Mouse (Mus musculus): ENCODE measurements around the gene Arhgef2.
A peak's percentile ranks its signal among the peaks of the same experiment; 100 is the strongest.
"Not testable (repeated sequence)": the region's sequence is repeated elsewhere in the genome, so short reads cannot be mapped to it uniquely, and the experiment has no call there.

Arhgef2 gene

DNA sequence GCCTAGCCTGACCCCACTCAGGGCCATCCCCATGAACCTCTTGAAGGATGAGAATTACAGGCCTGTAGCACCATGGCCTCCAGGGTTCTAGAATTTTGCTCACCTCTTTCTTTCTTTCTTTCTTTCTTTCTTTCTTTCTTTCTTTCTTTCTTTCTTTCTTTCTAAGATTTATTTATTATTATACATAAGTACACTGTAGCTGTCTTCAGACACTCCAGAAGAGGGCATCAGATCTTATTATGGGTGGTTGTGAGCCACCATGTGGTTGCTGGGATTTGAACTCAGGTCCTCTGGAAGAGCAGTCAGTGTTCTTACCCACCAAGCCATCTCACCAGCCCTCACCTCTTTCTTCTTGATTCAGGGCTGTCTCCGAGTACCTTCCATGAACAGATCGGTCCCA lies at the start of gene Arhgef2:
TSS of gene Arhgef2 (plus strand) at position 301 of the 400 bp plus-strand sequence.
- DNase-seq, result not testable (repeated sequence)

DNA sequence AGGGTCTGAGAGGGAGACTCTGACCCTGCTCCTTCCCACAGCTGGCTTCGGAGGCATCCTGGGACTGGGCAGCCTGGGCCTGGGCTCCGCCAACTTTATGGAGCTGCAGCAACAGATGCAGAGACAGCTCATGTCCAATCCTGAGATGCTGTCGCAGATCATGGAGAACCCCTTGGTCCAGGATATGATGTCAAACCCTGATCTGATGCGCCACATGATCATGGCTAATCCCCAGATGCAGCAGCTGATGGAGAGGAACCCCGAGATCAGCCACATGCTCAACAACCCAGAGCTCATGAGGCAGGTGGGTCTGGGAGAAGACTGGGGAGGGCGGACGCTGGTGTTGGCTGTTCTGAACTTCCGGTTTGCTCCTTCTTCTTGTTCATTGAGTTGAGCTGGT lies 49.1 kb upstream of the Arhgef2 start:
- DNase-seq, result no peak

DNA sequence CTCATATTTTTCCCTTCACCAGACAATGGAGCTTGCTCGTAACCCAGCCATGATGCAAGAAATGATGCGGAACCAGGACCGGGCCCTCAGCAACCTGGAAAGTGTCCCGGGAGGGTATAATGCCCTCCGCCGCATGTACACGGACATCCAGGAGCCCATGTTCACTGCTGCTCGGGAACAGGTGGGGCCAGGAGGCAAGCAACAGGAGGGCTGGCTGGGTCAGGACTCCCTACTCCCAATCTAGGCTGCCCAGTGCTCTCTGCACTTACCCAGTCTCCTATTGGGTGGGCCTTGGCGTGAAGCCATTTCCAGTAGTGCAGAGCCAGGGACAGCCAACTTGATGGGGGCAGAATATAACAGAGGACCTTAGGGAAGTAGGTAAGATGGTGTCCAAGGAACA lies 46.2 kb upstream of the Arhgef2 start:
- DNase-seq, result no peak

DNA sequence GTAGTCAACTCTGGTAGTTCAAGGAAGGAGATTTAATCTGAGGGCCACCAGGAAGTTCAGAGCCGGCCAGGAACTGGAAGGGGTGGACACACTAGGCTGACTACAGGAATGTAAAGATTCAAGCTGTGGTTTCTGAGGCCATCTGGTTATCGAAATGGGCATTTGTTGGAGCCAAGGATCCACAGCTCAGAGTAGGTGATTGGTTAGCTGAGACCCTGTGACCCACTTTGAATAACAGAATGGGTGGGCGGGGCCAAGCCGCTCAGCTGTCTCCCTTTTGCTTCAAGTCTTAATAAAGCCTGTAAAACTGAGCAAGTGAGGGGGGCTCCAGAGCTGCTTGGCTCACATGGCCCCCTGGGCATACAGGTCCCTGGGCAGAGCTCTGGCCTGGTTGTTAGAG lies 43.8 kb upstream of the Arhgef2 start:
- peak; percentile 71 for DNase-seq

DNA sequence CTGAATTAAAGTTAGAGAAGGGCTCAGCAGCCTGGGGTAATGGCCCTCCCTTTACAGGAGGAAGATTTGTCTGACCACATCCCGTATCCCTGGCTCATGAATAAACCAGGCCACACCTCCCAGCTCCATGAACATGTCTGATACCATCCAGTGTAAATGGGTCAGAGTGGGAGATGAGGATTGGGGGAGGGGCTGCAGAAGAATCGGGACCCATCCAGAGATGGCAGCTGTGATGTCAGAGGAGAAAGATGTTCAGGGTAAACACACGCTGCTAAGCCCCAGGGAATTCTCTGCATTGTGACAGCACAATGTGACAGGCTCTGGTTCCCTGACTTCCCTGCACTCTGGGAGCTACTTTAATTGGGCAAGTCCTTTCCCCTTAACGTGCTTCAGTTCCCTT lies 42.3 kb upstream of the Arhgef2 start:
- DNase-seq, result peak; percentile 90

DNA sequence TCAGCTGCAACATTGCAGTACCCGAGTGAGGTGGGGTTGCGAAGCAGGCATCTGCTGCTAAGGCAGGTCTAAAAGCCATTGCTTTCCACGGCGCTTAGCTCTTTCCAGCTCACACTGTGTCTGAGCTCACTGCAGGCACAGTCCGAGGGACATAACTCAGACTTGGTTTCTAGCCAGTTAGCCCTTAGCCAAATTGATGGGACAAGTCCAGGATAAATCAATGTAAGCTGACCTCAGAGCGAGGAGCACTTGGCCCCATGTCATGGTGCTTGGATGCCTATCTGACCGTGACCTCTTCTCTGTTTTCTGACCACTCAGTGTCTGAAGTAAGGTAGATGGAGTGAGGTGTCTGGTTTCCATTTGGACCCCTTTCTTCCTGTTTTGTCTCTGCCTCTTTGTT lies 41.8 kb upstream of the Arhgef2 start:
- no peak for DNase-seq

DNA sequence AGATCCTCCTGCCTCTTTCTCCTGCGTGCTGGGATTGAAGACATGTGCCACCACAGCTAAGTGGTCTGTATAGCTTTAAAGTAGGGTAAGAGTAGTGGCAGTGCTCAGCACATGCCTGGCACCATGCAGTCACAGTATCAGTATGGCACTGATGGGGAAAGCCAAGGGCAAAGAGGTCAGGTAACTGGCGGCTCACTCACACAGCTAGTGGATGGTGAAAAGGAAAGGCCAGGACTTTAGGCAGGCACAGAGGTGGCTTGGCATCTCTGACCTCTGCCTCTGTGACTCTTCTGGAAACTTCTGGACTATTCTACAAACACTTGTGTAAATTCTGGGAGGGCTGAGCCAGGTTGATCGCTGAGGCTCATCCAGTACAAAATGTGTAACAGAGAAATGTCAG lies 39.6 kb upstream of the Arhgef2 start:
- DNase-seq, result no peak

DNA sequence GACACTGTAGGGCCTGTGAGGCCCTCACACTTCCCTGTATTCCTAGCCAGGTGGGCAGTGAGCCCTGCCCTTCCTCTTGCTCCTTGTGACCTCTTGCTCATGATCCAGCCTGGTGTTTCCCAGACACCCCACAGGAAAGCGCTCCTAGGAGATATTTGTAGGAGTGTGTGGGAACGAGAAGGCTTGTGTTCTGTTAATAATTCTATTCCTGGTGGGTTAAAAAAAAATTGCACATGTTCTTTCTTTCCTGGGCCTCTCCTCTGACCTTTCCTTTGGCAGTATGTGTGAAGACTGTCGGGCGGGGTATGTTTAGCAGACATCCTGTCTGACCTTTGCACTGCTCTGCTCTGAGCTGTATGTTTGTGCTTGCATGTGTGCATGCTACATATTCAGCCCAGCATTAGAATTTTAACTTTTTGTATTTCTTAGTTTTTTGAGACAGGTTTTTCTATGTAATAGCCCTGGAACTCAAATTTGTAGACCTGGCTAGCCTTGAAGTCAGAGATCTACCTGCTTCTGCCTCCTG lies 39.2 kb upstream of the Arhgef2 start:
- DNase-seq, result no peak

DNA sequence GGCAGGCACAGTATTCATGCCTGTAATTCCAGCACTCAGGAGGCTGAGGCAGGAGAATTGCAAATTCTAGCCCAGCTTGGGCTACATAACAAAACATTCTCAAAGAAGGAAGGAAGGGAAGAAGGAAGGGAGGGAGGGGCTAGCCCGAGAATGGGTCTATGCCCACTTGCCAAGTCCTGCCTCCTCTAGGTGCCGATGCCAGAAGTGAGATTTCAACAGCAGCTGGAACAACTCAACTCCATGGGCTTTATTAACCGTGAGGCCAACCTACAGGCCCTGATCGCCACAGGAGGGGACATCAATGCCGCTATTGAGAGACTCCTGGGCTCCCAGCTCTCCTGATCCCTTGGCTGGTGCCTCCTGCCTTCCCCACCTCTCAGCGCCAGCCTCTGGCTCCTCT lies 37.9 kb upstream of the Arhgef2 start:
- DNase-seq, result no peak

DNA sequence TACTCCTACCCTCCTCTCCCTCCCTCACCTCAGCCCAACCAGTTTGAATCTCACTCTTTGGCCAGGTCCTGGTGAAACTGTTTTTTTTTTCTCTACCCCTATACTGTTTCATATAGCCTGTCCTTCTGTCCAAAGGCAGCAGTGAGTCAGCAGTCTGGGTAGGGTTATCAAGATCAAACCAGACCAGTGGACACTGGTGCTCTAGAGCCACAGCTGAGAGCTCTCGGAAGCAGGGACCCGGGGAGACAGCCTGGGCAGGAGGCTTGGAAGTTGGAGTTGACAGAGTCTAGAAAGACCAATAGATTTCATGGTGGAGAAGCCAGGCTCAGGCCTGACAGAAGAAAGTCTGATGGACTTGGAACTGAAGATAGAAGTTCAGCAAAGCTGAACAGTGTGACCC lies 37.2 kb upstream of the Arhgef2 start:
- DNase-seq, result no peak

DNA sequence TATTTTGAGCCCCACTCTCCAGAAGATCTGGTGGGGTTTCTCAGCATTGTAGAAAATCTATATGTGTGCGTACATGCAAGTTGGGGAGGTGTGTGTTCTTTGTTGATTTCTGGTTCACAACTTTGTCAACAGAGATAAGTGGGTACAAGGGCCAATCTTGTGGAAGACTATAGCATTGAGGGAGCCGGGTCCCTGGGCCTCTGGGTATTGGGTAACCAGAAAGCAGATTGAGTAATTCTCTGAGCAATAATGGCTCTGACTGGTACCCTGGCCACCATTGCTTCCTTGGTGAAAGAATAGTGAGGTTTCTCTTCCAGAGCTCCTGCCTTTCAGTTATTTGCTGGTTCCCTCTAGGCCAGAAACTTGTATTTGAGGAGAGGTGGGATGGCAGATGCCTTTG lies 36.7 kb upstream of the Arhgef2 start:
- DNase-seq, result no peak

DNA sequence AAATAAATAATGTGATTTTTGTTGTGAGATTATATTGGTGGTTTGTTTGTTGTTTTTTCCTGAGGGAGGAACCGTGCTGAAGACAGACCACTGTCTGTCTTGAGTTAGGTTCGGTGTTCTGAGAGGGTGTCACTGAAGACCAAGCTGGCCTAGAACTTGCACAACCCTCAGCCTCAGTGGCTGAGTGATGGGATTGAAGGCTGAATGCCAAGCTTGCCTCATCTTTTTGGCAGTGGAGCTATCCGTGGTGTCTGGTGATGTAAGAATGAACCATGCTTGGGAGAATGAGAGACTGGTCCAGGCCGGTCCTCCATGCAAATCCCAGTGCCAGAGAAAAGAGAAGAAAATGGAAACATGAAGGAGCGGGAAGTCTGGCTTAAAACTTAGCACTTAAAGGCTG lies 36.1 kb upstream of the Arhgef2 start:
- DNase-seq, result no peak

DNA sequence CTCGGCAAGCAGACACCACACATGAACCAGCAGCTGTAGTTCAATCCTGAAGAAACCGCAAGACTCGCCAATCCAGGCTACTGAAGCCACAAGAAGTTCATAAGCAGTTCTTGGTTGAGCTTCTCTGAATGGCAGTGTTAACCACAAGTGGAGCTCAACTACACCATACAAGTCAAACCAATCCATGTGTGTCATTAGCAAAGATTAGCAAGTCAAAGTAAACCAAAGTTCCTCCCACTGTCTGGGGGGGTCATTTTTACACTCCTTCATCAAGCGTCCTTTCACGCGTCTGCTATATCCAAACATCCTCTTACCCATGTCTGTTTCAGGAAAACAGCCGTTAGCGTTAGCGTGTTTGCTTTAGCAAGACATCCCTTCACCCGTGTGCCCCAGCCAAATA lies 35.4 kb upstream of the Arhgef2 start:
- DNase-seq, result no peak

DNA sequence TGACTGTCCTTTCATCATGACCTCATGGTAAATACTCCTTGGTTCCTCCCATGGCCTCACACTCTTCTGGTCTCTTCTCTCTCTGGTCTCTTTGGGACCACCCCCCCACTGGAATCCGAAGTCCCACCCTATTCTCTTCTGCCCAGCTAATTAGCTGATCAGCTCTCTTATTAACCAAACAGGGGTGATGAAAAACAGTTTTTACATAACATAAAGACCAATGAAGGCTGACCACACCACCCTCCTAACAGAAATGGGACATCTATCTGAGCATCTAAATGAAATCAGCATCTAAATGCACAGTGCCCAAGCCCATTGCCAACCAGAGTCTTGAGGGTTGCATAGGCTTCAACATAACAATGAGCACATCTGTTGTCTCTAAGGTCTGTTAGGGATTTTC lies 33.9 kb upstream of the Arhgef2 start:
- DNase-seq, result no peak

DNA sequence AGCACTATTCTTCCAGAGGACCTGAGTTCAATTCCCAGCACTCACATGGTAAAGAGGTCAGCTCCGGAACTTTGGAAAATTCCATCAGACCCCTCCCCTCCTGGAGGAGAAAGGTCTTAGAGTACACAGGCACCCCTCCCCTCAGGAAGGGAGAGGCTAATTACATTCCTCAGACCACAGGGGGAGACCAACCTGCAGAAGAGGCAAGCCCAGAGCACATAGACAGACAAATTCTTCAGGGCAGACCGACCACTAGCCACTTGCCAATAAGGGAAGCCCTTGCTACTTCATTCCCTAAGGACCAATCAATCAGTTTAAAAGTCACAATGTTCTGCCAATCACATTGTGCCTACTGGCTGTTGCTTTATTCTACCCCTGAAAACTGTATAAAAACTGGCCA lies 32.9 kb upstream of the Arhgef2 start:
- DNase-seq, result no peak

DNA sequence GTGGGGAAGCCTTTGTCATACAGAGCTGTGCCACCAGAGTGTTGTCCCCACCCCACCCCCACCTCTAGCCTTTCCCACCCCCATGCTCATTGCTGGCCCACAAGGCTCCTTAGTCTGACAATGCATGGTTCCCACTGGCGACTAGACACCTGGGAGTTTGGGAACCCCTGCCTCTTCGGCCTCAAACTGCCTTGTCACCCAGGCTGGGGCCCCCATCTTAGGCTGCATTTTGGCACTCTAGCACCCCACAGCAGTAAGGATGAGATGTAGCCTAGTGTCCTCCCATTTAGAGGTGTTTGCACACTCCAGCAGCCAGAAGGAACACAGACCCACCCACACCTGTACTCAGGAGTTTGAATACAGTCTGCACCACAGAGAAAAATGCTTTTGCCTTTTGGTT lies 32.0 kb upstream of the Arhgef2 start:
- DNase-seq, result no peak

DNA sequence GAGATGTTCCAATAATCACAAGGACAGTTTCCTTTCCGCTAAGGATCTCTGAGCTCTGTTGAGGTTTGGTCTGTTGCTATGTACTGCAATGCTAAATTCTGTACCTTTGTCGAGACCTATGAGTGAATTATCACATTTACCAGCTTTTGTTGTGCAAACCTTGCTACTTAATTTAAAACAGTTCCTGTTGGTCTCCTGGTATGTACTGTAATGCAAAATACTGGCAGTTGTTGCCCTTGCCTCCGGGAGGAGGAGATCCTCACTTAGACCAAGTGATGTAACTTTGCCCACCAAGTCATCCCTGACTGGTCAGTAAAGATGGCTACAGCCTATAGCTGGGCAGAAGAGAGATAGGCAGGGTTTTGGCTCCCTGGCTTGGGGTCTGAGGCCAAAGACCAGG lies 30.2 kb upstream of the Arhgef2 start, which contains the start of gene Ssr2:
TSS of gene Ssr2 (plus strand) at position 337 of the 400 bp plus-strand sequence.
- DNase-seq, result no peak

DNA sequence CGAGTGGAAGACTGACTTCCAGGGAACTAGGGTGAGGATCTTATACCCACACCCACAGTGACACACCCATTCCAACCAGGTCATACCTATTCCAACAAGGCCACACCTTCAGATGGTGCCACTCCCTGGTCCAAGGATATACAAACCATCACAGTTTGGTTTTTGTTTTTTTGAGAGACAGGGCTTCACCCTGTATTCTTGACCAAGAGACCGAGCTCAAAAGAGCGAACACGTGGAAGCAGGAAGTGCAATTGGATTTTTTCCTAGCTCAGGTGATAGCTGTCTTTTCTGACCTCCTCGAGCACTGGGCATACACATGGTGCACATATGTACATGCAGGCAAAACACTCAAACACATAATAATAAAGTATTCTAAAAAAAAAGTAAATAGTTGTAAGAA lies 27.9 kb upstream of the Arhgef2 start:
- DNase-seq, result not testable (repeated sequence)

DNA sequence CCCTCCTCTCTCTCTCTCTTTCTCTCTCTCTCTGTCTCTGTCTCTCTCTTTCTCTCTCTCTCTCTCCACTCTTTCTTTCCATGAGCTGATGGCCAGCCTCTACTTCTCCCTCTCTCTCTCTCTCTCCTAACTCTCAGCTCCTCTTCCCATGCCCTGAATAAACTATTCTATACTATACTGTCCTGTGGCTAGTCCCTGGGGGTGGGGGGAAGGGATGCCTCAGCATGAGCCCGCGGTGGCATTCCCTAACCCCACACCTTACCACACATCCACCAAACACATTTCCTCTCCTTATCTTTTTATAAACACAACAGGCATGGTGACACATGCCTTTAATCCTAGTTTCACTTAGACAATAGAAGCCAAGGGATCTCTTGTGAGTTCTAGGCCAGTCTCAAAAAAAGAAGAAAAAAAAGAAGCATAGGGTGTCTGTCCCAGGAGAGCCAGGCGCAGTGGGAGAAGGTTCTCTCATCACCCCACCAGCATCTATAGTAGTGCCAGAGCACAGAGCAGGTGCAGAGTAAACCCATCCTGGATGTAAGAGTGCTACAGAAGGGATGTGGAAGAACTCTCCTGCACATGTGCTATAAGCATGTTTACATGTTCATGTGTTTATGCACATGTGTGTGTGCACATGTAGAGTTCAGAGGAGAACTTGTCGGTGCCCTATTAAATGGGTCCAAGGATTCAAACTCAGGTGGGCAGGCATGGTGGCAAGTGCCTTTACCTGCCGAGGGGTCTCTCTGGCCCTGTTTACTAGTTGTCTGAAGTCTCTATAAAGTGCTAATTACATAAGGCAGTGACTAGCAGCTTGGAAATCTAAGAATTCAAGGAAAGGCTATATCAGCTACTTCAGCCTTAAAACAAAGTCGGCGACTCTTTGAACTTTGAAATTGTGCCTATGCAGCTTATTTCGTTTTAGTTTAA lies 27.0 kb upstream of the Arhgef2 start:
- DNase-seq, result no peak

DNA sequence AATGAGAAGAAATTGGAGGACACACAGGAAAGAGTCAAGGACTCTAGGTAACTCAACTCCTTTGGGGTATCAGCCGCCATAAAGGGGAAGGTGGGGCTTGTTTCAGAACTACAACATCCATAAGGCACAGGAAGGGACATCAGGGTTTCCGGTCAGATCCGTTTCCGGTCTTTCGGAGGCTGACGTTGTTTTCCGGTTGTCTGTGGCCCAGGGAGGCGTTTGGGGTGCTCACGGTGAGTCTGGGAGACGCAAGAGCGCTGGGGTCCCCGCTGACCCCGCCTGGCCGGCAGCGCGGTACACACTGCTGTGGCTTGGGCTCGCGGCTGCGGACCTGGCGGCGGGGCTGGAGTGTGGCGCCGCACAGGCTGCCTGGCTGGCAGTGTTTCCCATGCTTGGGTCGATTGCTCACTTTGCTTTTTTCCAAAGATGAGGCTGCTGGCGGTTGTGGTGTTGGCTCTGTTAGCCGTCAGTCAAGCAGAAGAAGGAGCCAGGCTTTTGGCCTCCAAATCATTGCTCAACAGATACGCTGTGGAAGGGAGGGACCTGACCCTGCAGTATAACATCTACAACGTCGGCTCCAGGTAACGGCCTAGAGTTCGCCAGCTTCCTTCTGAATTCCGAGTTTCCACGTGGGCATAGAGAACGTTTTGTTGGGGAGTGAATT lies 26.2 kb upstream of the Arhgef2 start:
- DNase-seq, result peak; percentile 93

DNA sequence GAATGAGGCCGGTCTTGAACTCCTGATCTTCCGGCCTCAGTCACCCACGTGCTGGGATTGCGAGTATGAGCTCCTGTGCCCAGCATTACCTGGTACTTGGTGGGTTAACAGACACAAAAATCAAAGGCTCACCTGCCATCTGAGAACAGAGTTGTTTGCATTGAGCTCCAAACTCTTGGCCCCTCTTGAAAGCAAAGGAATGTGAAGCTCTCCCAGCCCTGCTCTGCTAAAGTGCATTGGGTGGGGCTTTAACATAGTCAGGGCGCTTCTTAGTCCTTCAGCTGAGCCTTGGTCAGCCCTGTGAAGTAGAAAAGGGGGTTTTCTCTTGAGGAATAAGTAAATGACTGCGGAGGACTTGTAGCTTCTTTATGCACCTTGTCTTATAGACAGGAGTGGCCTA lies 20.0 kb upstream of the Arhgef2 start:
- no peak for DNase-seq

DNA sequence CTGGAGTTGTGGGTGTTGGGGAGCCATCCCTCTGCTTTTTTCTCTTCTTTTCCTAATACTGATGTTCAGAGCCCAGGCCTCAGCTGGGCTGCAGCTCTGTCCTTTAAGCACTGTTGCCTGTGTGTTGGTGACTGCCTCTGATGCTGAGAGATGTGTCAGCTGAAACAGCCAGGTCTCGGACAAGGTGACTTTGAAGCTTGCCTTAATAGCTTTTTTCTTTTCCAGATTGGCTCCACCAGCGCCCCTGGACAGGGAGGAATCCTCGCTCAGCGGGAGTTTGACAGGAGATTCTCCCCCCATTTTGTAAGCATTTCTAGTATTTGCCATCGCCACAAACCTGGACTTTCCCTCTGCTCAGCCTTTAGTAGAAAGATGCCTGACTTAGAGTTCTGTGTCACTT lies 19.1 kb upstream of the Arhgef2 start:
- no peak for DNase-seq

DNA sequence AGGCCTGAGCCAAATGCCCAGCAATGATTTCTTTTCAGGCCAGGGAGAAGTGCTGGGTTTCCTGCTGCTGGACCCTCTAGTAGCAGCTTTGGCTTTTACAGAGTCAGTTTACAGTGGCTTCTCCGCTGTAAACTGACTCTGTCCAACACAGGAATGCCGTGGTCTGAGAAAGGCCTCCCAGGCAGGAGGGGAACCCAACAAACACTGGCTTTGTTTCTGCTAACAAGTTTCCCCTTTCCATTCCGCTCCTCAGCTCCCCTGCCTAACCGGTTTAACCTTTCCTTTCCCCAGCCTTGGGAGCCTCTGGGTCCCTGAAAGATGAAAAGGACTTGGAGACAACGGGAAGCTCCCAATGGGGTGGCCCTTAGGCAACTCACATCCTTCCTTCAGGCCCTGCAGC lies 15.5 kb upstream of the Arhgef2 start:
- no peak for DNase-seq

DNA sequence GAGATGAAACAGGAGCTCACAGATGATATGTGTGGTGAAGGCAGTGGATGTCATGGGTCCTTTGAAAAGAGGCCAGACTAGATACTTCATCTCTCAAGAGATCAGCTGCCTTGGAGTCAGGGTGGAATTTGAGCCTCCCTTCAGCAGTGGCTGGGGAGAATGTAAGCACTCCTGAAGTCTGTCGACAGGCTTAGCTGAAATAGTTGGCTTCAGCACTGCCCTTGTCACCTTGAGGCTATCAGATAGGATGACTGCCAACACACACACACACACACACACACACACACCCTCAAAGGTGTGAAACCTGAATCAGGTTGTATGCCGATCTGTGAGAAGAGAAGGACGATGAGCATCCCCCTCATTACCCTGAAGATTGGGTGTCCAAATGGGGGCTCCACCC lies 14.7 kb upstream of the Arhgef2 start:
- no peak for DNase-seq

All from retina, postnatal 1 day (tissue).